Mouse (Mus musculus) v-Abl transformed pro-B cells (cell line): ENCODE measurements around the gene Hectd2.

Experiments used
- in situ Hi-C, 2 experiments: fragments of 400-800 bp; cut with MboI; formaldehyde crosslinking; loops; one replicate each; pipeline ENCODE4 v1.15.1; 2025; ENCODE audit not compliant: unreplicated experiment in 2 of 2

The Hectd2 gene

GRCm38 (mm10) chr19:36639072-36639471 lies 84.6 kb downstream of the Hectd2 start:
- in situ Hi-C loops = no loop called here

DNA sequence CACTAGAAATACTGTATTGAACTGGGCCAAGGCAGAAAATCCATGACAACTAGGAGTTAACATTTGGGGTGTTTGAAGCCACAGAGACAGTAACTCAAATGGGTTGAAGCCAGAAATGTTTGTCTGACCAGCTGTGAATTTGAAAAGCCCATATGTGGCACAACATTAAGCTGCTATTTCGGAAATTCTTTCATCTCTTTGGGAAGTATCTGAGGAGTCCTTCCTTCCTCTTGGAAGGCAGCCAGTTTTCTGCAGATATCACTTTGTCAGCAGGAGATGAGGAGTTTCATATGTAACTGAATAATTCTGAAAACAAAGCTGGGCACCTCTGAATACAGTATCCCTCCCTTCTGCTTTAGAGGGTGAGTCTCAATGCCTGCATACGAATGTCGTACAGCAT lies 86.7 kb downstream of the Hectd2 start:
- in situ Hi-C loops = no loop called here

DNA sequence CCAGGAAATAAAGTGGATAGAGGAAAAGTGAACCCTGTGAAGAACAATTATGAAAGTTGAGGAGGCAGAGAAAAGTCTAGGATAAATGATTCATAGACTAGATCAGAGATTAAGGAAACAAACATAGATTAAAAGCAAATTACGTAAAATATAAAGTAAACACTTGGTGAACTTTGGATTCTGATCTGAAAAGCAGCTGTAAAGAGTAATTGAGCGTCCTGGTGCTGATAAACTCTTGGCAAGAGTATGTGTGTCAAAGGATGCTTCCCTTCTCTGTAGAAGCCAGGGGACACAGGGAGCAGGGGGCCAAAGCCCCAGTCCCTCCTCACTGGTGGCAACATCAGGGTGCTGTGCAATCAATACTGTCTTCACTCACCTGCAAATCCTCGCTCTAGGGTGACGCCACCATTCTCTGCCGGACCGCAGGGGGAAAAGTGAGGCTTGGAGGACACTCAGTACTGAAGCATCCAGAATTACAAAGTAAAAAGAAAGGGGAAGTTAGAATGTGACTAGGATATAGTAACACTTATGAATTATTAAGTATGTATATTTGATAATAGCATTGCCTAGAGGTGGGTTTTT lies 91.0 kb downstream of the Hectd2 start:
- in situ Hi-C loops = no loop called here

- in situ Hi-C loops = no loop called here
Measured at GRCm38 (mm10) chr19:36646132-36646828, 91.8 kb downstream of the Hectd2 start.

DNA sequence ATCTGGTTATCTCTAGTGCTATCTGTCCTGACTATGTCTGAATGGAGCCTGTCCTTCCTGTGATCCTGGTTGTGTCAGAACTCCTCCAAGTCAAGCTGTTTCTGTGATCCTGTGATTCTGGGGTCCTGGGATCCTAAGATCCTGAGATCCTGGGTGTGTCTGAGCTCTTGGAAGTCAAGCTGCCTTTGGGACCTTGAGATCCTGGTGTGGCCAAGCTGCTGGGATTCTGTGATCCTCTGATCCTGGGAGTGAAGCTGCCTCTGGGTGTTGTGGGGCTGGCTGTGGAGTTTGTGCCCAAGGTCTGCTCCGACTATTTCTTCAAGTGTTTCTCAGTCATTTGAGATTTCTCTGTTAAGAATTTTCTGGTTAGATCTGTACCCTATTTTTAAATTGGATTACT lies 98.2 kb downstream of the Hectd2 start:
- in situ Hi-C loops = no loop called here

DNA sequence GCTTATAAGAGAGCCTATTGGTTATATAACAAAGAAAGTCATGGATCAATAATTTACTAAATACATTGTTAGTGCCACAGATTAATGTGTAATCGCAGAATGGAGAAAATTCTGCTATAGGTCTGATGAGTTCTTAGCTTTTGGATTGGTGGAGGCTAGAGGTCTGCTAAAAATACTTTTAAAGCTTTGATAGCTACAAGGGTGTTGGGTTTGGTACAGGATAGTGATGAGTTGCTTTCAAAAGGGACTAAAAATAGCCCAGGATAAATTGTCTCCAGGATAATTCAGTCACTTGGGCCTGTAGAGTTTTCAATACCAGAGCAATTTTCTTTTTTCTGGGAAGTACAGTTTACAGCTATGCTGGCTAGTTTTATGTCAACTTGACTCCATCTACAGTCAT lies 108.3 kb downstream of the Hectd2 start:
- in situ Hi-C loops = no loop called here

DNA sequence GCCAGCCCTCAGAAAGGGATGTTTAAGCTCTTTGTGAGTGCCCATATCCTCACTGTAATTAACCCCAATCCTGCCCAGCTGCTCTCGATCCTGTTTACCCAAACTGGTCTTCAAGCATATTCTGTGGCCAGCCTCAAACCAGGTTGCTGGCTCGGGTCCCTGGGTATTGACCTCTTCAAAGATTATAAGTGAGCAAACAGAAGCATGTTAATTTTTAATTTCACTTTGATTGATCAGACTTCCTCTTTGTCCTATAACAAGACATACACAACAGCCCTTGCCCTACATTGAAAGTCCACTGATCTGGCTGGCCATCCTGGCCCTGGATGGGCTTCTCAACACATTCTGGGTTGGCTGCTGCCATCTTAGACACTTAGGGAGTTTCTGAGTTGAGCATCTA lies 109.5 kb downstream of the Hectd2 start:
- in situ Hi-C loops = no loop called here

GRCm38 (mm10) chr19:36664417-36664816 lies 110.0 kb downstream of the Hectd2 start:
- in situ Hi-C loops = no loop called here

DNA sequence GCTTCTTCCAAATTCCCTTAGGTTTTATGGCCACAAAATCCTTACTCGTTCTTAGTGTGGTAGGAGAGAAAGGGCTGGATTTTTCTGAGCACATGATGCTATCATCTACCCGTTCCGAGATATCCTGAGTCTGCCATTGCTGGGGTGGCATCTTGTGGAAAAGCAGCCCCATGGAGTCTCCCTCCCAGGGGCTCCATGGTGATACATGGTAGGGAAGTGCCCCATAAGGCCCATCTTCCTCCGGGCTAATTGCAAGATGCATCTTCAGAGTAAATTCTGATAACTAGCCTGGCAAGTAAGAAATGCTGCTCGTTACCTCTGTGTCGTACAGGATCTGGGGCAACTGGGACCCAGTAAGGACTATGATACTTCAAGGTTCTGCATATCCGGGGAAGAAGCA lies 110.8 kb downstream of the Hectd2 start:
- in situ Hi-C loops = no loop called here

GRCm38 (mm10) chr19:36665641-36666040 lies 111.2 kb downstream of the Hectd2 start:
- in situ Hi-C loops = no loop called here

DNA sequence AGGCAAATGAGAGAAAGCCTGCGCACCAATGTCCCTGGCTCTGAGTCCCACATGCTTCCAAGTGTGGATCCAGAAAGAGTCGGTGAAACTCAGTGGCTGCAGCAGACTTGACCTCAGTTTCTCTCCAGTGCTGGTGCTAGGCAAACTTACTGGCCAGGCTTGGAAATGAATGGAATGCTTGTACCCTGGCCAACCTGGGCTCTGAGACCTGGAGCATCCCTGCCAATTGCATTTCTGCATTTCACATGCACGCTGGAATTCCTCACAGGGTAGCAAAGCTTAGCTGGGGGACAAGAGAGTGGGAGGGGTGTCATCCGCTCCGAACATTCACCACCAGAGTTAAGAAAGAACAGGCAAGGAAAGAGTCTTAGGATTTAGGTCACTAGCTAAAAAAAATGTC lies 112.0 kb downstream of the Hectd2 start:
- in situ Hi-C loops = no loop called here

- in situ Hi-C loops = no loop called here
Measured at GRCm38 (mm10) chr19:36667368-36667767, 112.9 kb downstream of the Hectd2 start.

DNA sequence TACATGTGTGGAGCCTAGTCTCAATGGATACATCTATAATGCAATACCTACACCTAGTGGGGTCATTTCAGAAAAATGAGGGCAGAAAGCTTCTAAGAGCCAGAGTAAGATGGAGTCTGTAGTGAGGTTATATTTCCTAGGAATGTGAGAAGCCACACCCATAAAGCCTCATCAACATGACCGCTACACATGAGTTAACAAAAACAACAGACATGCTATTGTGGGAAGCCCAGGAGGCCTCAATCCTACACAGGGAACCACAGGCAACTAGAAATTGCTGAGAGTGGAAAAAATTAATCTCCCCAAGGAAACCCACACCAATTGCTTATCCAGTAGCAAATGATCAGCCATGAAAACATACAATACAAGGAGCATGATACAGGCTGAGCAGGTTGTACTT lies 113.7 kb downstream of the Hectd2 start:
- in situ Hi-C loops = no loop called here

DNA sequence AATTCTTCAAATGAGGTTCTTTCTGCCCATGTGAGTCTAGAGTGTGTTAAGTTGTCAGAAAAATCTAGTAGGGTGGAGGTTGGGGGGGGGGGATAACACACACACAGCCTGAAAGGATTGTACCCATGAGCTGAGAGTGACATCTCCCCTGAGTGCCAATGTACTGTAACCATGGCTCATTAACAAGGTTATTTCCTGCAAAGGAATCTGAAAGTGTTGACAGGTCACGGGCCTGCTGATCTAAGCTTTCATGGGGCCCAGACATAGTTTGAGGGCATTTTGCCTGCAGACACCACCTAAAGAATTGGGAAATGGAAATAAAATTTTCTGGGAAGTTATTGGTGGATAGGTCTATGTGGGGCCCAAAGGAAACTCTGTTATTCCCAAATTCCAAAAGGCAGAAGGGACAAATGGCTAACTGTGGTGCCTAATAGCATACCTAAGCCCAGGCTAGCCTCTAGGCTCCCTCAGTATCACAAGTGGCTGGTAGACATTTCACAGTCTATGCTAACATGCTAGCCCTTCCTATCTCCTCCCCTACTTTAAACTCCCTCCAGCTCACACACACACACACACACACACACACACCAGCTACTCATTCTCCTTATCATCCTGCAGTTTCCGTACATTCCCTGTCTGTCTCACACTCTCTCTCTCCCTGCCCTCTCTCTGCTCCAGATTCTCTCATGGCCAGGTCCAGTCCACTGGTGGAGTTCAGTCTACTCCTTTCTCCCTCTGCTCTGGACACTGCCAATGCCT lies 114.6 kb downstream of the Hectd2 start:
- in situ Hi-C loops = no loop called here

- in situ Hi-C loops = no loop called here
Measured at GRCm38 (mm10) chr19:36669720-36670451, 115.4 kb downstream of the Hectd2 start.
